Mouse (Mus musculus) stomach, postnatal 0 days (tissue): ENCODE data around the gene Harbi1. TPM values are rescaled to one million over a fixed set of nuclear protein-coding genes. Genes with fewer than 3 reads are reported as not detected.

Source experiments
- ATAC-seq: fragments of 200-750 bp; cut with Nextera tagmentation; 2 replicates; pipeline ENCODE4 v1.8.0; 2017; ENCODE audit not compliant: low FRiP score, low TSS enrichment
- DNase-seq: peaks from one replicate; pipeline ENCODE4 v3.0.0-alpha.2; 2016; ENCODE audit warnings: low spot score
- H3K27ac ChIP-seq: fragments of 300-500 bp; sonication (generic); replicated peaks from 2 replicates; pipeline ENCODE4 v1.5.1; 2014; ENCODE audit warnings: mild to moderate bottlenecking, control low read depth
- H3K27me3 ChIP-seq: fragments of 300-500 bp; sonication (generic); 2 replicates; pipeline ENCODE4 v1.6.1; 2014; ENCODE audit warnings: low read length; ENCODE audit not compliant: control insufficient read depth, insufficient read depth
- H3K36me3 ChIP-seq: fragments of 300-500 bp; sonication (generic); 2 replicates; pipeline ENCODE4 v1.6.1; 2014; ENCODE audit warnings: low read length, mixed read lengths; ENCODE audit not compliant: control insufficient read depth, insufficient read depth
- H3K4me1 ChIP-seq: fragments of 300-500 bp; sonication (generic); replicated peaks from 2 replicates; pipeline ENCODE4 v1.6.1; 2014; ENCODE audit warnings: antibody characterized with exemption; ENCODE audit not compliant: control insufficient read depth, insufficient read depth
- H3K4me2 ChIP-seq: fragments of 300-500 bp; sonication (generic); replicated peaks from 2 replicates; pipeline ENCODE4 v1.6.1; 2014; ENCODE audit warnings: low read depth, mild to moderate bottlenecking, control low read depth, moderate library complexity
- H3K4me3 ChIP-seq: fragments of 300-500 bp; sonication (generic); 2 replicates; pipeline ENCODE4 v1.5.1; 2014; ENCODE audit warnings: low read depth, low read length, control low read depth
- H3K9ac ChIP-seq: fragments of 300-500 bp; sonication (generic); 2 replicates; pipeline ENCODE4 v1.6.1; 2014; ENCODE audit warnings: mild to moderate bottlenecking, low read length, control low read depth, mixed read lengths
- H3K9me3 ChIP-seq: fragments of 300-500 bp; sonication (generic); 2 replicates; pipeline ENCODE4 v1.6.1; 2016; ENCODE audit warnings: low read length; ENCODE audit not compliant: control insufficient read depth
- CTCF ChIP-seq: IDR thresholded peaks from 2 replicates; pipeline ENCODE4 v1.5.1; 2016; ENCODE audit warnings: antibody characterized with exemption, low read depth, mild to moderate bottlenecking, moderate library complexity
- EP300 ChIP-seq: optimal IDR thresholded peaks from 2 replicates; pipeline ENCODE3; 2016; ENCODE audit warnings: antibody characterized with exemption
- WGBS: fragments of 180-500 bp; shearing (Covaris S2); extraction: QIAGEN DNeasy Blood & Tissue Kit; methylation state at CpG from one replicate; pipeline ENCODE4 v1.1.7; 2014; 5-methylcytosine and 5-hydroxymethylcytosine counted together
- polyA plus RNA-seq: library from polyadenylated mRNA; unstranded; fragments of >200 nt; fragmentation: Nextera tagmentation; extraction: Ambion mirVana; gene quantifications from 2 replicates; pipeline ENCODE4 v1.2.1, GENCODE M21; 2015

Gene Harbi1
- polyA plus RNA-seq = 10.5 and 12.3 TPM in 2 replicates

- peak within 1 kb of the TSS; percentile 88 for H3K9ac ChIP-seq
- no peaks in the 10 kb centered on the region for H3K36me3 ChIP-seq
- WGBS = under 1% methylated on average over 66 of the region's 66 CpGs
- TF ChIP-seq EP300 (peak; percentile 83), CTCF (no peak; the same call in 1 of the 2 replicates)
- no peaks in the 10 kb centered on the region for H3K27me3 ChIP-seq
- H3K4me3 ChIP-seq = peak within 1 kb of the TSS; percentile 92
- H3K9me3 ChIP-seq = no peaks in the 10 kb centered on the region
- peak; percentile 96 for DNase-seq
- peak within 1 kb of the TSS; percentile 80 for H3K4me2 ChIP-seq
- H3K27ac ChIP-seq = peak within 1 kb of the TSS; percentile 96
- H3K4me1 ChIP-seq = peaks cover 5% of the 10 kb centered on the region; the same call in 1 of the 2 replicates
- peak; percentile 98 for ATAC-seq
Measured at GRCm38 (mm10) chr2:91710272-91711234, at the start of gene Harbi1, which contains the start of gene Atg13. TSS of gene Harbi1 (plus strand) at chr2:91710852. TSS of gene Atg13 (minus strand) at chr2:91710576.

GRCm38 (mm10) chr2:91660981-91661380, 49.7 kb upstream of the Harbi1 start:
- no peak overlapping the region for H3K9ac ChIP-seq
- H3K36me3 ChIP-seq = peaks cover 41% of the 10 kb centered on the region
- H3K4me2 ChIP-seq = no peak overlapping the region
- no peak overlapping the region for H3K4me3 ChIP-seq
- WGBS = 92% methylated on average over 6 of the region's 6 CpGs
- no peak for TF ChIP-seq CTCF
- no peak for TF ChIP-seq EP300
- no peak for ATAC-seq
- no peak for DNase-seq
- H3K4me1 ChIP-seq = no peaks in the 10 kb centered on the region
- no peaks in the 10 kb centered on the region for H3K9me3 ChIP-seq
- H3K27ac ChIP-seq = no peak overlapping the region
- H3K27me3 ChIP-seq = no peaks in the 10 kb centered on the region

GRCm38 (mm10) chr2:91664780-91665179, 45.9 kb upstream of the Harbi1 start:
- H3K36me3 ChIP-seq = peaks cover 42% of the 10 kb centered on the region
- H3K27ac ChIP-seq = no peak overlapping the region
- ATAC-seq (no peak), DNase-seq (no peak)
- H3K4me3 ChIP-seq = no peak overlapping the region
- no peaks in the 10 kb centered on the region for H3K4me1 ChIP-seq
- no peak overlapping the region for H3K4me2 ChIP-seq
- TF ChIP-seq CTCF = no peak
- no peak for TF ChIP-seq EP300
- no peak overlapping the region for H3K9ac ChIP-seq
- no peaks in the 10 kb centered on the region for H3K9me3 ChIP-seq
- H3K27me3 ChIP-seq = no peaks in the 10 kb centered on the region

GRCm38 (mm10) chr2:91666386-91666910, 44.2 kb upstream of the Harbi1 start:
- peaks cover 51% of the 10 kb centered on the region for H3K36me3 ChIP-seq
- H3K9ac ChIP-seq = no peak overlapping the region
- no peak for ATAC-seq
- no peaks in the 10 kb centered on the region for H3K27me3 ChIP-seq
- DNase-seq = no peak
- no peaks in the 10 kb centered on the region for H3K4me1 ChIP-seq
- no peak overlapping the region for H3K4me2 ChIP-seq
- no peak for TF ChIP-seq CTCF
- TF ChIP-seq EP300 = no peak
- no peak overlapping the region for H3K27ac ChIP-seq
- no peak overlapping the region for H3K4me3 ChIP-seq
- no peaks in the 10 kb centered on the region for H3K9me3 ChIP-seq
- 90% methylated on average over 6 of the region's 6 CpGs for WGBS

GRCm38 (mm10) chr2:91667747-91668146, 42.9 kb upstream of the Harbi1 start:
- H3K4me2 ChIP-seq = no peak overlapping the region
- ATAC-seq (peak; percentile 48), DNase-seq (peak; percentile 54)
- TF ChIP-seq EP300 (no peak), CTCF (no peak)
- H3K27ac ChIP-seq = no peak overlapping the region
- peaks cover 53% of the 10 kb centered on the region for H3K36me3 ChIP-seq
- no peak overlapping the region for H3K4me3 ChIP-seq
- WGBS = 54% methylated on average over 2 of the region's 2 CpGs
- H3K27me3 ChIP-seq = no peaks in the 10 kb centered on the region
- no peaks in the 10 kb centered on the region for H3K4me1 ChIP-seq
- no peak overlapping the region for H3K9ac ChIP-seq
- H3K9me3 ChIP-seq = no peaks in the 10 kb centered on the region

GRCm38 (mm10) chr2:91669326-91669725, 41.3 kb upstream of the Harbi1 start:
- Histone ChIP-seq H3K36me3 (peaks cover 42% of the 10 kb centered on the region), H3K4me2 (no peak overlapping the region), H3K9me3 (no peaks in the 10 kb centered on the region), H3K4me3 (no peak overlapping the region), H3K9ac (no peak overlapping the region), H3K4me1 (no peaks in the 10 kb centered on the region), H3K27ac (no peak overlapping the region), H3K27me3 (no peaks in the 10 kb centered on the region)
- 92% methylated on average over 8 of the region's 8 CpGs for WGBS
- DNase-seq (no peak), ATAC-seq (no peak)
- no peak for TF ChIP-seq EP300
